Mouse (Mus musculus) midbrain, embryonic 15.5 days (tissue): ENCODE results near the gene Muc13. TPM values are rescaled to one million over a fixed set of nuclear protein-coding genes. Genes with fewer than 3 reads are reported as not detected.

Source experiments
- ATAC-seq: fragments of 200-750 bp; cut with Nextera tagmentation; replicated peaks from 2 replicates; pipeline ENCODE4 v1.8.0; 2017; ENCODE audit warnings: moderate TSS enrichment
- H3K27ac ChIP-seq: fragments of 300-500 bp; sonication (generic); 2 replicates; pipeline ENCODE4 v1.5.1; 2015; ENCODE audit warnings: mild to moderate bottlenecking, inconsistent platforms
- H3K27me3 ChIP-seq: fragments of 300-500 bp; sonication (generic); replicated peaks from 2 replicates; pipeline ENCODE4 v1.6.1; 2015; ENCODE audit warnings: inconsistent platforms
- H3K36me3 ChIP-seq: fragments of 300-500 bp; sonication (generic); replicated peaks from 2 replicates; pipeline ENCODE4 v1.6.1; 2015; ENCODE audit warnings: inconsistent platforms
- H3K4me1 ChIP-seq: fragments of 300-500 bp; sonication (generic); 2 replicates; pipeline ENCODE4 v1.6.1; 2015; ENCODE audit warnings: inconsistent platforms
- H3K4me2 ChIP-seq: fragments of 300-500 bp; sonication (generic); 2 replicates; pipeline ENCODE4 v1.6.1; 2015; ENCODE audit warnings: inconsistent platforms, mild to moderate bottlenecking, moderate library complexity
- H3K4me3 ChIP-seq: fragments of 300-500 bp; sonication (generic); 2 replicates; pipeline ENCODE4 v1.5.1; 2015; ENCODE audit warnings: mild to moderate bottlenecking, inconsistent platforms
- H3K9ac ChIP-seq: fragments of 300-500 bp; sonication (generic); 2 replicates; pipeline ENCODE4 v1.6.1; 2015; ENCODE audit warnings: mild to moderate bottlenecking, inconsistent platforms
- H3K9me3 ChIP-seq: fragments of 300-500 bp; sonication (generic); 2 replicates; pipeline ENCODE4 v1.6.1; 2016; ENCODE audit warnings: inconsistent platforms
- WGBS: fragments of 180-500 bp; shearing (Covaris S2); methylation state at CpG from one replicate; pipeline ENCODE4 v1.1.7; 2015; ENCODE audit warnings: mixed read lengths; 5-methylcytosine and 5-hydroxymethylcytosine counted together
- polyA plus RNA-seq: library from polyadenylated mRNA; unstranded; fragments of >200 nt; fragmentation: Nextera tagmentation; extraction: Ambion mirVana; gene quantifications from 2 replicates; pipeline ENCODE4 v1.2.1, GENCODE M21; 2015

The Muc13 gene
- polyA plus RNA-seq, 1 experiment from 2014 or later, result 0.08 TPM

DNA sequence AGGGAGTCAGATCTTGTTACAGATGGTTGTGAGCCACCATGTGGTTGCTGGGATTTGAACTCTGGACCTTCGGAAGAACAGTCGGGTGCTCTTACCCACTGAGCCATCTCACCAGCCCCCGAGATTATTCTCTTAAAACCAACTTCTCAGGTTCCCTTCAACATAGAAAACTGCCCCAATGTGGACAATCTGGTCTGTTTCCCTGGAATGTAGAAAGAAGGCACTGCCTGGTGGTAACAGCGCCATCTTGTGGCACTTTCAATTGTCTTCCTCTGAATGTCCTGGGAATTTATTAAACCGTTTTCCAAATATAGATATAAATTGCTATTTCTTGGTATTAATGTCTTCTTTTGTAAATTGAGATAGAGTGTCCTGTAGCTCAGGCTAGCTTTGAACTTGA lies 4.0 kb downstream of the Muc13 start:
- H3K36me3 ChIP-seq, result no peaks in the 10 kb centered on the region
- no peaks in the 10 kb centered on the region for H3K27me3 ChIP-seq
- H3K4me3 ChIP-seq, result no peak overlapping the region
- ATAC-seq, result no peak
- H3K9ac ChIP-seq, result no peak overlapping the region
- no peaks in the 10 kb centered on the region for H3K4me1 ChIP-seq
- 49% methylated on average over 5 of the region's 5 CpGs for WGBS
- no peak overlapping the region for H3K4me2 ChIP-seq
- no peak overlapping the region for H3K27ac ChIP-seq
- no peaks in the 10 kb centered on the region for H3K9me3 ChIP-seq

DNA sequence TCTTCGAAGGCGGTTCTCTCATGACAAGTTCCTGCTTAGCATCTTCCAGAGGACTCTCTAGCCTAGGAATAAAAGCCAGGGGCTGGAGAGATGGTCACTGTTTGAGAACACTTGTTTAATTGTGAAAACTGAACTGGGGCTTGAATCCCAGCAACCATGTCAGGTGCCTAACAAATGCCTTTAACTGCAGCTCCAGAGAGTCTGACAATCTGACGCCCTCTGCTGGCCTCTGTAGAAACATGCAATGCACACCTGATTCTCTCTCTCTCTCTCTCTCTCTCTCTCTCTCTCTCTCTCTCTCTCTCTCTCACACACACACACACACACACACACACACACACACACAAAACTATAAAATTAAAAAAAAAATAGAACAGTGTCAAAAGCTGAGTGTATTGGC lies 16.2 kb downstream of the Muc13 start:
- no peak overlapping the region for H3K4me3 ChIP-seq
- H3K4me1 ChIP-seq, result no peaks in the 10 kb centered on the region
- H3K9me3 ChIP-seq, result no peaks in the 10 kb centered on the region
- H3K27me3 ChIP-seq, result no peaks in the 10 kb centered on the region
- no peak for ATAC-seq
- H3K9ac ChIP-seq, result no peak overlapping the region
- H3K27ac ChIP-seq, result no peak overlapping the region
- H3K4me2 ChIP-seq, result no peak overlapping the region
- WGBS, result 60% methylated on average over 3 of the region's 3 CpGs
- H3K36me3 ChIP-seq, result no peaks in the 10 kb centered on the region

DNA sequence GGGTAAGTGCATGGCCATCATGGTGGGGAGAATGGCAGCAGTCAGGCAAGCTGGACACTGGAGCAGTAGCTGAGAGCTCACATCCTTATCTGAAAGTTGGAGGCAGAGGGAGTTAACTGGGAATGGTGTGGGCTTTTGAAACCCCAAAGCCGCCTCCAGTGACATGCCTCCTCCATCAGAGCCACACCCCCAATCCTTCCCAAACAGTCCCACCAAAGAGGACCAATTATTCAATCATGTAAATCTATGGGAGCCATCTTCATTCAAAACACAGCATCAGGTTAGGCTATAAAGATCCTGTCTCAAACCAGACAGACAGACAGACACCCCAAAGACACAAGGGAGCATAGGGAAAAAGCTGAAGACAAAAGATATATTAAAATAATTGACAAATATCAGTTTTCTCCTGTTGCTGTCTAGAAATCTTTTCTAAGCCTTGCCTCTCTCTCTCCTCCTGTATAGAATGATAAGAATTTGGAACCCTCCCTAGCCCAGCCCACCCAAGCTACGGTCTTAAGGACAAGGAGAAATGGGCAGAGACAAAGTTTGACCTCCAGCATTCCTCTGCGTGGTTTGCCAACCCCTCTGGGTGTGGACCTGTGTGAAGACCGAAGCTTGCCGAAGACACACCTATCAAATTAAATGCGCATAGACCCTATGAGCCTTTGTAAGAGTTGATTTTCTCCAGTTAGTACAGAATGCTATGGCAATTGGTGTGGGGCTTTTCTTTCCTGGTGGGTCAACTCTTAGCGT lies 24.8 kb downstream of the Muc13 start:
- WGBS, result 92% methylated on average over 7 of the region's 7 CpGs
- Histone ChIP-seq H3K4me1 (no peaks in the 10 kb centered on the region), H3K9me3 (no peaks in the 10 kb centered on the region), H3K4me3 (no peak overlapping the region), H3K27ac (no peak overlapping the region), H3K36me3 (no peaks in the 10 kb centered on the region), H3K4me2 (no peak overlapping the region), H3K27me3 (no peaks in the 10 kb centered on the region), H3K9ac (no peak overlapping the region)
- no peak for ATAC-seq

DNA sequence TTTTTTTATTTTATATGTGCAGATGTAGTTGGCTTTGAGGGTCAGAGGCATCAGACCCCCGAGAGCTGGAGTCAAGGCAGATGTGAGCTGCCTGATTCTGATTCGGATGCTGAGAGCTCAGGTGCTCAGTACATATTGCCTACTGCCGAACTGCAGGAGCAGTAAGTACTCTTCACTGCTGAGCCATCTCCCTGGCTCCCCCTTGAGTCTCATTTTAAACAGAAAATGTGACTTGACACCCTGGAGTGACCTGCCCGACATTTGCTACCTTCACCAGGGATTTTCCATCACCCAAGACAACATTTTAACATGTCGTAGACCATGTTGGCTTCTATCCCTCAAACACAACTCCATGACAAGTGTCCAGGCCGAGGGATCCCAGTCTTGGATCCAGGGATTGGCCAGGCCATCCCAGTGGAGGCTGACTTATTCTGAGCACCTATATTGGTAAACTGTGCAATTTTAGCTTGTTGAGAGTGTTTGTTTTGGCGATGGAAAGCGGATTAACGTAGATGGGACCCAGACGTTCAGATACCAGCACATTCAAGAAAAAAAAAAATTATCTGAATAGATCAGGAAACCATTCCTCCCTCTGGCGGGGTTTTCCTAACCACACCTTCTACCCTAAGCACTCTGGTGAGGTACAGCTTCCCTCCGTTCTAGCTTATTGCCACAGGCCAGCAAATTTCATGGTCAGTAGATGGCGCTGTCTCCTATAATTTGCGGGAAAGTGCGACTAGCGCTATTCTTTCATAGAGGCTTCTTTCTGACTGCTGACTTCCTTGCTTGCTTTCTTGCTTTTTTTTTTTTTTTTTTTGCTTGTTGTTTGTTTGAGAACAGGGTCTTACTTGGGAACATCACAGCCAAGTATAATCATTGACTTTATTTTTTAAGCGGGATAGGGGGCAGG lies 26.7 kb downstream of the Muc13 start:
- Histone ChIP-seq H3K4me3 (no peak overlapping the region), H3K9ac (no peak overlapping the region), H3K4me2 (no peak overlapping the region), H3K36me3 (no peaks in the 10 kb centered on the region), H3K9me3 (no peaks in the 10 kb centered on the region), H3K27ac (no peak overlapping the region), H3K4me1 (no peaks in the 10 kb centered on the region), H3K27me3 (no peaks in the 10 kb centered on the region)
- 21% methylated on average over 17 of the region's 17 CpGs for WGBS
- 0 out of 2 replicates have a peak, but pooled peaks have one; percentile 37 for ATAC-seq

DNA sequence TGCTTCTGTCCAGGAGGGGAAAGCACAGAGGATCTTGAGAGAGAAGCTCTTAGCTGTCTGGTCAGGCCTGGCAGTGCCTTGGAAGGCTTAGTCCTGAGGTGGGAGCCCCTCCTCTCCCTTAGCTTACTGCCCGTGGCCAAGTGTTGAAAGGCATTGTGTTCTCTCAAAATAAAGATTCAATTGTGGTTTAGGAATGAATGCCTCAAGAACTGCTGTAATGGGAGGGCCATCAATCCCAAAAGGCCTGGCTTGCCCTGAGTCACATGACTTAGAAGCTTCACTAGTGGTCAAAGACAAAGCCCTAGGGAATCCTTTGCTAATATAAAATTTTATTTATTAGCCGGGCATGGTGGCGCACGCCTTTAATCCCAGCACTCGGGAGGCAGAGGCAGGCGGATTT lies 30.8 kb downstream of the Muc13 start:
- Histone ChIP-seq H3K4me3 (no peak overlapping the region), H3K9ac (no peak overlapping the region), H3K27ac (no peak overlapping the region), H3K36me3 (no peaks in the 10 kb centered on the region), H3K4me2 (no peak overlapping the region), H3K9me3 (no peaks in the 10 kb centered on the region), H3K4me1 (peaks cover 7% of the 10 kb centered on the region), H3K27me3 (peaks cover 9% of the 10 kb centered on the region; the same call in 1 of the 2 replicates)
- ATAC-seq, result no peak
- 81% methylated on average over 6 of the region's 6 CpGs for WGBS

DNA sequence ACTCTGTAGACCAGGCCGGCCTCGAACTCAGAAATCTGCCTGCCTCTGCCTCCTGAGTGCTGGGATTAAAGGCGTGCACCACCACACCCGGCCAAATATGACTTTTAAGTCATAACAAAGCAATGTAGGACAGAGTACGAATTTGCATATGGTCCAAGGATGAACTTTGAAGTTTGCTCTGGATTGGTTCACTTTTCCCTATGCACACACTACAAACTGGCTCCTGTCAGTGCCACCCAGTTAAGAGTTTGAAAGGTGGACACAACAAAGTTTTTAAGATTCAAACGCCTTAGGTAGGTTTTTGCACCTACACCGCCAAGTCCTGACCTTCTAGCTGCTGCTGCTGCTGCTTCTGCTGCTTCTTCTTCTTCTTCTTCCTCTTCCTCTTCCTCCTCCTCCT lies 34.7 kb downstream of the Muc13 start:
- WGBS, result 90% methylated on average over 7 of the region's 7 CpGs
- H3K4me1 ChIP-seq, result peaks cover 23% of the 10 kb centered on the region
- H3K36me3 ChIP-seq, result no peaks in the 10 kb centered on the region
- peaks cover 39% of the 10 kb centered on the region for H3K27me3 ChIP-seq
- H3K4me2 ChIP-seq, result no peak overlapping the region
- no peaks in the 10 kb centered on the region for H3K9me3 ChIP-seq
- H3K4me3 ChIP-seq, result no peak overlapping the region
- ATAC-seq, result no peak
- no peak overlapping the region for H3K9ac ChIP-seq
- H3K27ac ChIP-seq, result no peak overlapping the region

DNA sequence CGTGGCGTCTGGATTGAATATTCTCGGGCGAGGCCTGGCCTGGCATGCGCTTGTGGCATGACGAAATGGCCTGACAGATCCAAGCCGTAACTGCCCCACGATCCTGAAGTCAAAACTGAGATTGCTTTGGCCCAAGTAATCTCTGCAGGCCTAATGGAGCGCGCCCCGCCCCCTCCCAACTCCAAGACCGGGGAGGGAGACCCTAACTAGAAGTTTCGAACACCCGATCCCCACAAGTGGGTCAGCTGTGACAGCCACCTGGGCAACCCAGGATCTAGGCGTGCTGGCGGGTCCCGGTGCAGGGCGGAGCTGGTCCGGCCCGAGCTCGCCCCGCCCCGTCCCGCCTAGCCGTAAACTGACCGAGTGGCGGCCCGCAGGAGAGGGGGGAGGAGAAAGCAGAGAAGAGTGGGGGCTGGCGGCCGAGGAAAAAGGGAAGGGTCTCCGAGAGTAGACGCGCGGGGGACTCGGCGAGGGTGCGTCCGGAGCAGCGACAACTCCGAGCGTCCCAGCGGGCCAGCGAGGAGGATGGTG lies 35.5 kb downstream of the Muc13 start, which contains the start of gene Itgb5:
Itgb5 (plus strand) TSS at position 365 of the 531 bp plus-strand sequence.
- Histone ChIP-seq H3K27me3 (peaks cover 44% of the 10 kb centered on the region), H3K9ac (peak within 1 kb of the TSS; percentile 60), H3K4me2 (peak within 1 kb of the TSS; percentile 99), H3K4me1 (peaks cover 32% of the 10 kb centered on the region), H3K27ac (peak within 1 kb of the TSS; percentile 61; the same call in 1 of the 2 replicates), H3K4me3 (peak within 1 kb of the TSS; percentile 69), H3K9me3 (no peaks in the 10 kb centered on the region), H3K36me3 (no peaks in the 10 kb centered on the region)
- ATAC-seq, result peak; percentile 68
- under 1% methylated on average over 43 of the region's 43 CpGs for WGBS

DNA sequence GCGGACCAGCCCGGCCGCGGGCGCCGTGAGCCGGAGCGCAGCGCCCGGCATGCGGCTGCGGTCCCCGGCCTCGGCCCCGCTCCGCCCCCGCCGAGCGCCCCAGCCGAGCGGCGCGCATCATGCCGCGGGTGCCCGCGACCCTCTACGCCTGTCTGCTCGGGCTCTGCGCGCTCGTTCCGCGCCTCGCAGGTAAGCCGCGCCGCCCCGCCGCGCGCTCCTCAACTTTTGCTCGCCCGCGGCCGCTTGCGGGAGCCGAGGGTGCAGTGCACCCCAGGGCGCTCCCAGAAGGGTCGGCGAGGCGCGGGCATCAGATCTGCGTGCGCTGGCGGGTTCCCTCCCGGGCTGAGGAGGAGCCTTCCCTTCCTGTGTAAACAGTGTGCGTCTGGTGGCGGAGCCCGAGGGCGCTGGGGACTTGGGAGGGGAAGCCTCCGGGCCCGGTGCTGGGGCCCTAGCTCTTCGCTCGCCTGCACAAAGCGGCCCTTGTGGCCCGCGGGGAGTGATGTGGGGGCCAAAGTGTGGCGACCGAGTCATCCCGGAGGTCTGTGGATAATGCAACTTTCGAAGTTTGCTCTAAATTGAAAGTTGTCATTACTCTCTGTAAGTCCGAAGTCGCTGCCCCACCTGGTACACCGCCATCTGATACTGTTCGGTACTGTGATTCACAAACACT lies 36.1 kb downstream of the Muc13 start:
- Histone ChIP-seq H3K4me1 (peaks cover 34% of the 10 kb centered on the region), H3K4me3 (peak overlapping the region; percentile 69), H3K27me3 (peaks cover 44% of the 10 kb centered on the region), H3K27ac (peak overlapping the region; percentile 61; the same call in 1 of the 2 replicates), H3K4me2 (peak overlapping the region; percentile 99), H3K9me3 (no peaks in the 10 kb centered on the region), H3K9ac (peak overlapping the region; percentile 60), H3K36me3 (no peaks in the 10 kb centered on the region)
- under 1% methylated on average over 34 of the region's 76 CpGs for WGBS
- ATAC-seq, result peak; percentile 68

DNA sequence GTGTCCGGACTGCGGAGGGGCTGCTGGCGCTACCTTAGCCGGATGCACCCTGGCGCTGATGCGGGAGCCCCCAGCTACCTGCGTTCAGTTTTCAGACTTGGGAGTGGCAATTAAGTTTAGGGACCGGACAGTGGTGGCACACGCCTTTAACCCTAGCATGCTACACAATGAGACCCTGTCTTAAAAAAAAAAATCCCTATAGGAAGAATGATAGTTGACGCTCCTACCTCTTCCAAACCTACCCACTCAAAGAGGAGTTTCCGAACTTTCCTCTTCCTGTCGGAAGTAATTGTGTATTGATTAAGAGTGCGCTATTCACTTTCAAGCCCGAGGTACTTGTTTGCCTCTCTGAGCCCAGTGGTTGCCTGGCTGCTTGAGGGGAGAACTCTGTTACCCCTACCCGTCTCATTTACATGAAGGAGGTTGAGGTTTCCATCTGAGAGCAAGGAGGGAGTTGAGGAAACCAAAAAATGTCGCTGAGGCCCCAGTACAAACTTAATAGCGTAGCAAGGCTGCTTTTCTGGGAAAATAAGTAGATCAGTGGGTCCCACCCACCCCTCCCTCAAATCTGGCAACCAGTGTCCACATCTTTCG lies 36.8 kb downstream of the Muc13 start:
- 3% methylated on average over 18 of the region's 18 CpGs for WGBS

DNA sequence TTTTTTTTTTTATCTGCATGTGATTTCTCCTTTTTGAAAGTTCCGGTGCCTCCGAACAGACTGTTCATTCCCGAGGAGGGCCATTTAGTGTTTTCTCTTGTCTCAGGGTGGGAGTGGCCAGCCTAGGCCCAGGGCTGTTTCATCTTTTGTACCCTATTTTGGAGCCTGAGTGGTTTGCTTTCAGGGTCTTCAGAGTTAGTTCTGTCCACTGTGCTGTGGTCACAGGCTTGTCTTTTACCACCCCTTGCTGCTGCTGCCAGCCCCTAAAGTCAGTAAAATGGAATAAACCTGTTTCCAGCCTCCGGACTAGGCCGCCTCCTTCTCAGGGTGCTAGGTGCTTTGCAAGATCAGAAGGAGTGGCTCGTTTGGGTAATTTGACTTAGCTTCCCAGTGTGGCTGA lies 38.2 kb downstream of the Muc13 start:
- peak overlapping the region; percentile 39; the same call in 1 of the 2 replicates for H3K27ac ChIP-seq
- no peak overlapping the region for H3K4me3 ChIP-seq
- no peaks in the 10 kb centered on the region for H3K9me3 ChIP-seq
- no peaks in the 10 kb centered on the region for H3K36me3 ChIP-seq
- 58% methylated on average over 6 of the region's 6 CpGs for WGBS
- H3K9ac ChIP-seq, result no peak overlapping the region
- H3K27me3 ChIP-seq, result peaks cover 42% of the 10 kb centered on the region
- peaks cover 34% of the 10 kb centered on the region for H3K4me1 ChIP-seq
- no peak for ATAC-seq
- no peak overlapping the region for H3K4me2 ChIP-seq

More for the DNA sequence above, 36.8 kb downstream of the Muc13 start:
- H3K27me3 ChIP-seq, result peaks cover 44% of the 10 kb centered on the region
- no peaks in the 10 kb centered on the region for H3K36me3 ChIP-seq
- peaks cover 34% of the 10 kb centered on the region for H3K4me1 ChIP-seq
- H3K27ac ChIP-seq, result 0 out of 2 replicates have a peak overlapping the region, but pooled peaks have one; percentile 61
- peak overlapping the region; percentile 99 for H3K4me2 ChIP-seq
- peak overlapping the region; percentile 69 for H3K4me3 ChIP-seq
- H3K9me3 ChIP-seq, result no peaks in the 10 kb centered on the region
- peak overlapping the region; percentile 60; the same call in 1 of the 2 replicates for H3K9ac ChIP-seq
- ATAC-seq, result no peak

DNA sequence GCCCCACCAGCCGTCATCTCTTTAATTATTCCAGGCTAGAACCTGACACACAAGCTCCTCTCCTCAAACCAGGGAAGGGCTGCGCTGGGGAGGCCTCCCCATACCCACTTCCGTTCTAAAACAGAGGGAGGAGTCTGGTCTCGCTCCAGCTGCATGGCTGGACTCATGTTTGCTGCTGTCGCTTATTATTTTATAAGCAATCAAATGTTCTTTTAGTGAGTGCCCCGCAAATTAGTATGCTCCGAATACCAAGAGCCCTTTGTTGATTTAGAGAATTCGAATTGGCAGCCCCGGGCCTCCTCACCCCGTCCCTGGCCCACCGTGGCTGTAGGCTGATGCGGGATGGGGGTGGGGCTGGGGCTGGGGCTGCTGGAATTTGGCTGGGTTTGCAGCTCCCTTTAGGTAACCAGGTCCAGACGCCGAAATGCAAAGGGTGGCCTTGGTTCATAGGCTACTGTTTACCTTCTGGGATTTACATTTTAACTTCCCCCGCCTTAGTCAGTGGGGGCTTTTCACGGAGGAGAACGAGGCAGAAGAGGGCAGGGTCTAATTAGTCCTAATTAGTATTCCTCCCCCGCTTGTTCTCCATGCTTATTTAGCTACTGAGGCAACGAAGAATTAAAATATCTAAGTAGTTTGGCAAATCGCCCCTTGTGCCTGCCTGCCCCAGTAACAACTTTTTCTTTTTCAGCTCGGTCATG lies 39.0 kb downstream of the Muc13 start:
- Histone ChIP-seq H3K4me2 (peak overlapping the region; percentile 43), H3K36me3 (no peaks in the 10 kb centered on the region), H3K9ac (no peak overlapping the region), H3K4me3 (peak overlapping the region; percentile 8), H3K9me3 (no peaks in the 10 kb centered on the region), H3K27ac (peak overlapping the region; percentile 39), H3K4me1 (peaks cover 34% of the 10 kb centered on the region), H3K27me3 (peaks cover 42% of the 10 kb centered on the region)
- WGBS, result 6% methylated on average over 21 of the region's 21 CpGs
- peak; percentile 61 for ATAC-seq
